Mouse (Mus musculus) lung, embryonic 15.5 days (tissue): ENCODE results near the gene Gbf1. TPM values are rescaled to one million over a fixed set of nuclear protein-coding genes. Genes with fewer than 3 reads are reported as not detected.
"Not testable (repeated sequence)": the region's sequence is repeated elsewhere in the genome, so short reads cannot be mapped to it uniquely, and the experiment has no call there.

Source experiments
- ATAC-seq: fragments of 200-750 bp; cut with Nextera tagmentation; 2 replicates; pipeline ENCODE4 v1.8.0; 2017; ENCODE audit warnings: moderate number of reproducible peaks, borderline replicate concordance; ENCODE audit not compliant: low FRiP score, low TSS enrichment; ENCODE audit errors: extremely low read depth
- H3K27ac ChIP-seq: fragments of 300-500 bp; sonication (generic); 2 replicates; pipeline ENCODE4 v1.5.1; 2015; ENCODE audit warnings: moderate library complexity, mild to moderate bottlenecking, inconsistent platforms
- H3K27me3 ChIP-seq: fragments of 300-500 bp; sonication (generic); 2 replicates; pipeline ENCODE4 v1.6.1; 2015; ENCODE audit warnings: inconsistent platforms
- H3K36me3 ChIP-seq: fragments of 300-500 bp; sonication (generic); 2 replicates; pipeline ENCODE4 v1.6.1; 2015; ENCODE audit warnings: inconsistent platforms
- H3K4me1 ChIP-seq: fragments of 300-500 bp; sonication (generic); 2 replicates; pipeline ENCODE4 v1.6.1; 2015; ENCODE audit warnings: inconsistent platforms
- H3K4me2 ChIP-seq: fragments of 300-500 bp; sonication (generic); 2 replicates; pipeline ENCODE4 v1.6.1; 2015; ENCODE audit warnings: inconsistent platforms, mild to moderate bottlenecking, moderate library complexity
- H3K4me3 ChIP-seq: fragments of 300-500 bp; sonication (generic); 2 replicates; pipeline ENCODE4 v1.5.1; 2015; ENCODE audit warnings: mild to moderate bottlenecking, inconsistent platforms
- H3K9ac ChIP-seq: fragments of 300-500 bp; sonication (generic); 2 replicates; pipeline ENCODE4 v1.6.1; 2015; ENCODE audit warnings: inconsistent platforms
- H3K9me3 ChIP-seq: fragments of 300-500 bp; sonication (generic); 2 replicates; pipeline ENCODE4 v1.6.1; 2016; ENCODE audit warnings: inconsistent platforms
- WGBS: fragments of 180-500 bp; shearing (Covaris S2); methylation state at CpG from one replicate; pipeline ENCODE4 v1.1.7; 2015; 5-methylcytosine and 5-hydroxymethylcytosine counted together
- polyA plus RNA-seq: library from polyadenylated mRNA; unstranded; fragments of >200 nt; fragmentation: Nextera tagmentation; extraction: Ambion mirVana; gene quantifications from 2 replicates; pipeline ENCODE4 v1.2.1, GENCODE M21; 2015

Gene Gbf1
- 62.4 and 65.0 TPM in 2 replicates for polyA plus RNA-seq

DNA sequence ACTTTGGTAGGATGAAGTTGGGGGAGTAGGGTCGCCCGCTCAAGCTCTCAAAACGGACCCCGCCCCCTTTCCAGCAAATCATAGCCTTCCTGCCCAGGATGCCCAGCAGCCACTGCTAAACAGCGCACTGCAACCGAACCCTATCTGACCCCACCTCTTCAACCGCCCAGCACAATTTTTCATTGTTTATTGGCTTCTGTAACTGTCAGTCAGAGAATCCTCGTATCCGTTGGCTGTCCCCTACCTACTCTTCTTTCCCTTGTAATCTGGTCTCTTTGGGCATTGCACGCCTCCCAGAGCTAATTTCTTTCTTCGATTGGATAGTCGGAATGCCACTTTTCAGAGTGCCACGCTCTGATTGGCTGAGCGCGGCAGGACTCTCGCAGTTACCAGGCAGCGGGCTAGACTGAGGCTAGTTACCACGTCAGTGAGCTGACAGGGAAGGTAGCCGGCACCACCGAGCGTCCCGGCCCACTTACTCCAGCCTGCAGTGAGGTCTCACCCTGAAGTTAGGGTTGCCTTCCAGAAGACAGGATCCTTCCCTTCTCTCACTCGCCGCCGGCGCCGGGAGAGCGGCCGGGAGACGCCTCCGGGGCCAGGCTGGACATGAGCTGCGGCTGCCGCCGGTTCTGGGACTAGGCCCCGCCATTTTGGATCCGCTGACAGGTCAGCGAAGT, at the start of gene Gbf1:
Gene Gbf1, plus strand, starts transcription at position 383 of the 677 bp plus-strand sequence.
- H3K9ac ChIP-seq, result peak within 1 kb of the TSS; percentile 66
- peak; percentile 97 for ATAC-seq
- peaks cover 39% of the 10 kb centered on the region for H3K4me1 ChIP-seq
- peak within 1 kb of the TSS; percentile 93 for H3K4me3 ChIP-seq
- peaks cover 32% of the 10 kb centered on the region for H3K27me3 ChIP-seq
- under 1% methylated on average over 37 of the region's 37 CpGs for WGBS
- H3K27ac ChIP-seq, result no peak within 1 kb of the TSS; the same call in 1 of the 2 replicates
- peak within 1 kb of the TSS; percentile 85 for H3K4me2 ChIP-seq
- H3K9me3 ChIP-seq, result no peaks in the 10 kb centered on the region
- no peaks in the 10 kb centered on the region for H3K36me3 ChIP-seq

DNA sequence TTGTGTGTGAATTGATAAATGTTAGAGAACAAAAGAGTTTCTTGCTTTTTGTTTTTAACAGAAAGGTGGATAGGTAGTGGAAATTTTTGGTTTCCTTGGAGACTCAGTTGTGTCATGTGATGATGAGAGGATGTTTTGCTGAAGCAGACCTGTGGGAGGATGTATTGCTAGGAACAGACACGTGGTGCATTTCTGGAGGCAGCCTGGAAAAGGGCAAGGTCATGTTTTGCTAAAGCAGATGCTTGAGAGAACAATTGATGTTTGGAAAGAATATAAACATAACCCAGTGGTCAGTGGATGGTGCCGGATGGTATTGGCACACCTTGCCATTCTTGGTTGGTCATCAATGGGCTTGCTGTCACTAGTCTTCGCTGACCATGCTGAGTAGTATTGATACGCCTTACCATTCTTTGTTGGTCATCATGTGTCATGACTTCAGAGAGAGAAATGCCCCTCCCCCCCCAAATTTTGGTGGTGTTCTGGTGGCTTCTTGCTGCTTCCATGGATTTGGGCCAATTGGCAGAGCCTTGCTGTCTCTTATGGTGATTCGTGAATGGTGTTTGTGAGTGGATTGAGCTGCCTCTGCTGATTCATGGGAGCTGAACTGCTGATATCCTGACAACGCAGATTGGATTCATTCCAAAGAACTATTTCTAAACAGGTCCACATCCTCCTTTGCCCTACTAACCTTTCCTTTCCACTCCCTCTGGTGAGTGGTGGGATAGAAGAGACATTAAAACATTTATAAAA, 48.7 kb upstream of the Gbf1 start:
- Histone ChIP-seq H3K27me3 (no peaks in the 10 kb centered on the region), H3K36me3 (no peaks in the 10 kb centered on the region), H3K4me3 (no peak overlapping the region), H3K4me2 (no peak overlapping the region), H3K4me1 (no peaks in the 10 kb centered on the region), H3K27ac (no peak overlapping the region), H3K9me3 (no peaks in the 10 kb centered on the region), H3K9ac (no peak overlapping the region)
- no peak for ATAC-seq
- WGBS, result 60% methylated on average over 6 of the region's 6 CpGs

GRCm38 (mm10) chr19:46104187-46104557, 48.1 kb upstream of the Gbf1 start:
- Histone ChIP-seq H3K4me1 (no peaks in the 10 kb centered on the region), H3K27me3 (no peaks in the 10 kb centered on the region), H3K4me3 (no peak overlapping the region), H3K36me3 (no peaks in the 10 kb centered on the region), H3K27ac (no peak overlapping the region), H3K9ac (no peak overlapping the region), H3K4me2 (no peak overlapping the region), H3K9me3 (no peaks in the 10 kb centered on the region)
- no peak for ATAC-seq
- WGBS, result 66% methylated on average over 2 of the region's 2 CpGs

GRCm38 (mm10) chr19:46110214-46110613, 42.1 kb upstream of the Gbf1 start:
- 60% methylated on average over 2 of the region's 2 CpGs for WGBS
- Histone ChIP-seq H3K9ac (no peak overlapping the region), H3K27me3 (no peaks in the 10 kb centered on the region), H3K36me3 (no peaks in the 10 kb centered on the region), H3K9me3 (no peaks in the 10 kb centered on the region), H3K4me1 (no peaks in the 10 kb centered on the region), H3K4me2 (no peak overlapping the region), H3K4me3 (no peak overlapping the region), H3K27ac (no peak overlapping the region)
- ATAC-seq, result no peak

DNA sequence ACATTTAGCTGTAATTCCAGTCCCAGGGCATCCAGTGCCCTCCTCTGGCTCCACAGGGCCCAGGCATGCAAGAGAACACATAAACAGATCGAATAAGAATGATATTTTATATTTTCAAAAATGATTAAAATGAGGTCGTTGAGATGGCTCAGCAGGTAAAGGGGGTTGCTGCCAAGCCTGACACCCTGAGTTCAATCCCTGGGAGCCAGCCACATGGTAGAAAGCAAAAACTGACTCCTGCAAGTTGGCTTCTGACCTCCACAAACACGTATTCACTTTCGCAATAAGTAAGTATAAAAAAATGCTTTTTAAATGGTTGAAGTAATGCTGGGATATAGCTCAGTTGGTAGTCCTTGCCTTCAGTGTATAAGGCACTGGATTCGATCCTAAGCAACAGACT, 41.5 kb upstream of the Gbf1 start:
- Histone ChIP-seq H3K9me3 (no peaks in the 10 kb centered on the region), H3K27ac (no peak overlapping the region), H3K27me3 (no peaks in the 10 kb centered on the region), H3K4me3 (no peak overlapping the region), H3K4me1 (no peaks in the 10 kb centered on the region), H3K9ac (no peak overlapping the region), H3K36me3 (no peaks in the 10 kb centered on the region), H3K4me2 (no peak overlapping the region)
- 70% methylated on average over 5 of the region's 5 CpGs for WGBS
- ATAC-seq, result no peak

- Histone ChIP-seq H3K4me1 (no peaks in the 10 kb centered on the region), H3K9me3 (no peaks in the 10 kb centered on the region), H3K4me3 (no peak overlapping the region), H3K27me3 (no peaks in the 10 kb centered on the region), H3K27ac (no peak overlapping the region), H3K36me3 (no peaks in the 10 kb centered on the region), H3K4me2 (no peak overlapping the region), H3K9ac (no peak overlapping the region)
- ATAC-seq, result no peak
- WGBS, result 42% methylated on average over 4 of the region's 4 CpGs
Observed at GRCm38 (mm10) chr19:46114617-46115016, 37.7 kb upstream of the Gbf1 start.

GRCm38 (mm10) chr19:46119458-46119857, 32.9 kb upstream of the Gbf1 start:
- H3K36me3 ChIP-seq, result no peaks in the 10 kb centered on the region
- WGBS, result 86% methylated on average over 3 of the region's 3 CpGs
- no peaks in the 10 kb centered on the region for H3K27me3 ChIP-seq
- no peak overlapping the region for H3K4me2 ChIP-seq
- no peak overlapping the region for H3K27ac ChIP-seq
- no peak overlapping the region for H3K4me3 ChIP-seq
- no peak for ATAC-seq
- no peaks in the 10 kb centered on the region for H3K9me3 ChIP-seq
- no peaks in the 10 kb centered on the region for H3K4me1 ChIP-seq
- H3K9ac ChIP-seq, result no peak overlapping the region

- Histone ChIP-seq H3K9me3 (no peaks in the 10 kb centered on the region), H3K27ac (no peak overlapping the region), H3K4me2 (no peak overlapping the region), H3K4me1 (no peaks in the 10 kb centered on the region), H3K9ac (no peak overlapping the region), H3K36me3 (no peaks in the 10 kb centered on the region), H3K4me3 (no peak overlapping the region), H3K27me3 (no peaks in the 10 kb centered on the region)
- 54% methylated on average over 6 of the region's 6 CpGs for whole genome bisulfite sequencing
- ATAC-seq, result no peak
Observed at GRCm38 (mm10) chr19:46120872-46121271, 31.4 kb upstream of the Gbf1 start.

GRCm38 (mm10) chr19:46123876-46124275, 28.4 kb upstream of the Gbf1 start:
- H3K4me2 ChIP-seq, result no peak overlapping the region
- H3K4me1 ChIP-seq, result no peaks in the 10 kb centered on the region
- no peaks in the 10 kb centered on the region for H3K36me3 ChIP-seq
- ATAC-seq, result no peak
- H3K9me3 ChIP-seq, result no peaks in the 10 kb centered on the region
- no peak overlapping the region for H3K4me3 ChIP-seq
- 71% methylated on average over 3 of the region's 3 CpGs for WGBS
- no peak overlapping the region for H3K9ac ChIP-seq
- no peak overlapping the region for H3K27ac ChIP-seq
- H3K27me3 ChIP-seq, result peaks cover 6% of the 10 kb centered on the region; the same call in 1 of the 2 replicates

DNA sequence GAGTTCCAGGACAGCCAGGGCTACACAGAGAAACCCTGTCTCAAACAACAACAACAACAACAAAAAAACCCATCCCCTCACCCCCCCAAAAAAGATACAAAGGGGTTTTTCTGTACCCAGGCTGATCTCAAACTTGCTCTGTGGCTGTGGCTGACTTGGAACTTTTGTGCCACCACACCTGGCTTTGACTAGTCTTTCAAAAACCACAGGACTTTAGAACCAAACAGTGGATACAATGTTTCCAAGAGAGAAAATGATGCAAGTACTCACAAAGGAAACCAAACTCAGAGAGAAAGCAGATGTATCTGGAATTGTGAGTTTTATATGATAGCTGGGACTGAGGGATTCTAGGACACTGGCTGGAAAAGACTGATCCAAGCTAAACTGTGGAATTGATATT, 27.7 kb upstream of the Gbf1 start:
- Histone ChIP-seq H3K4me2 (no peak overlapping the region), H3K9ac (no peak overlapping the region), H3K36me3 (no peaks in the 10 kb centered on the region), H3K27me3 (peaks cover 8% of the 10 kb centered on the region; the same call in 1 of the 2 replicates), H3K4me1 (no peaks in the 10 kb centered on the region), H3K9me3 (no peaks in the 10 kb centered on the region), H3K4me3 (no peak overlapping the region), H3K27ac (no peak overlapping the region)
- no peak for ATAC-seq

- Histone ChIP-seq H3K9ac (no peak overlapping the region), H3K9me3 (no peaks in the 10 kb centered on the region), H3K4me3 (no peak overlapping the region), H3K27me3 (peaks cover 24% of the 10 kb centered on the region), H3K27ac (no peak overlapping the region), H3K4me1 (no peaks in the 10 kb centered on the region), H3K36me3 (no peaks in the 10 kb centered on the region), H3K4me2 (no peak overlapping the region)
- WGBS, result 71% methylated on average over 4 of the region's 4 CpGs
- no peak for ATAC-seq
Observed at GRCm38 (mm10) chr19:46126301-46126700, 26.0 kb upstream of the Gbf1 start.

DNA sequence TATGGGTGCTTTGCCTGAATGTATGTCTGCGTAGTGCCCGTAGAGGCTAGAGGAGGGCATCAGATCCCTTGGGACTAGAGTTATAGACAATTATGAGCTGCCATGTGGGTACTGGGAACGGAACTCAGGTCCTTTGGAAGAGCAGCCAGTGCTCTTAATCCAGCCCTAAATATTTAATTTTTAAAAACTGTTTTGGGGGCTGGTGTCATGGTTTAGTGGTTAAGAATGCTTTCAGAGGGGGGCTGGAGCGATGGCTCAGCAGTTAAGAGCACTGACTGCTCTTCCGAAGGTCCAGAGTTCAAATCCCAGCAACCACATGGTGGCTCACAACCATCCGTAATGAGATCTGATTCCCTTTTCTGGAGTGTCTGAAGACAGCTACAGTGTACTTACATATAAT, 22.6 kb upstream of the Gbf1 start:
- not testable (repeated sequence) for H3K36me3 ChIP-seq, H3K4me3 ChIP-seq, ATAC-seq, H3K9me3 ChIP-seq, H3K4me2 ChIP-seq, H3K27ac ChIP-seq, H3K4me1 ChIP-seq, H3K9ac ChIP-seq
- H3K27me3 ChIP-seq, result peaks cover 56% of the 10 kb centered on the region
- WGBS, result 68% methylated on average over 6 of the region's 6 CpGs
